Mouse (Mus musculus): ENCODE measurements around the gene Maml2.

The Maml2 gene

GRCm38 (mm10) chr9:13535803-13536202 is 238.0 kb downstream of the Maml2 start:
- no peak for DNase-seq (ENCODE audit: low spot score in 2 of 2)

- no peak for DNase-seq (ENCODE audit: low spot score in 2 of 2)
Observed at GRCm38 (mm10) chr9:13536419-13537261, 238.9 kb downstream of the Maml2 start.

DNA sequence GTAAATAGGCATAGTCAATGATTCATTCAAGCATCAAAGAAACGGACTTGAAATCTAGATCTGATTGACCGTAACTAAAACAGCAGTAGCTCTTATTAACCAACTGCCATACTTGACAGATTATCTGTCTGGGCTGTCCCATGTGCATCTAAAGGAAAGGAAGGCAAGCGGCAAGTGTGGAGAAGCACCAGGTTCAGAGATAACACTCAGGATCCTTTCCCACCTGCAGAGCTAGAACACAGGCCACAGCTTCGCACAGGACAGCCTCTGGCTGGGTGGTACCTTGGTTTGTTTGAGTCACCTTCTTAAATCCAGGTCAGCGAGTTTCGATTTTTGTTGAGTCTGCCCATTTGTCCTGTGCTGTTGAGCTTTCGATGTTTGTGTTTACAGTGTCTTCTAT is 240.4 kb downstream of the Maml2 start:
- no peak for DNase-seq (ENCODE audit: low spot score in 2 of 2)

DNA sequence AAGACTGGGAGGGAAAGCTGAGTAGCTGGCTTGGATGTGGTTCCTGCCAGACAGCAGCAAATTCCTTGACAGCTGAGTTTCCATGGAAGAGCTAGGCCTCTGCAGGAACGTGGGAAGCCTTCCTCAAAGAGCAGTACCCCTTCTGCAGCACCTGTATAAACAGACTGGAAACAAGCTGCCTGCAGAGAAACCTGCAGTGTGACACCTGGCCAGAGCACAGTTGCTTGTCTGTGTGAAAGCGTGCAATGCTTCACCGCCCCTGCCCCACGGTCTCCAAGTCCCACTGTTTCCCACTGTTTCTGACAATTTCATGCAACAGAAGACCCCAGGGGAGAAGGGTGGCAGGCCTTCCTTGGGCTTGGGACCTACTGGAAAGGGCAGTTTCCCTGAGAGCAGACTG is 241.8 kb downstream of the Maml2 start:
- no peak for DNase-seq (ENCODE audit: low spot score in 2 of 2)

DNA sequence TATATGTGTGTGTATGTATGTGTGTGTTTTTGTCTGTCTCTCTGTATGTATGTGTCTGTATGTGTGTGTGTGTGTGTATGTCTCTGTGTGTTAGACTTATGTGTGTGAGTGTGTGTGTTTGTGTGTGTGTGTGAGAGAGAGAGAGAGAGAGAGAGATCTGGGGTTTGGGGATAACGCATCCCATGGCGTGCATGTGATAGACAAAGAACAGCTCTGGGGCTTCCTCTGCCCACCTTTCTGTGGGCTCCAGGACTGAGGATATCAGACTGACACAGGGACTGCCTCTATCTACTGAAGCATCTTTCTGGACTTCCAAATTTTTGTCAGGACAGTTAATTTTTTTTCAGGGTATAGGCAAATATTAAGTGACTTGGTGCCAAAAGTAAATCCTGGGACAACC is 242.5 kb downstream of the Maml2 start:
- DNase-seq (ENCODE audit: low spot score in 2 of 2) = no peak

- DNase-seq (ENCODE audit: low spot score in 2 of 2) = no peak
Observed at GRCm38 (mm10) chr9:13540781-13541180, 243.0 kb downstream of the Maml2 start.

DNA sequence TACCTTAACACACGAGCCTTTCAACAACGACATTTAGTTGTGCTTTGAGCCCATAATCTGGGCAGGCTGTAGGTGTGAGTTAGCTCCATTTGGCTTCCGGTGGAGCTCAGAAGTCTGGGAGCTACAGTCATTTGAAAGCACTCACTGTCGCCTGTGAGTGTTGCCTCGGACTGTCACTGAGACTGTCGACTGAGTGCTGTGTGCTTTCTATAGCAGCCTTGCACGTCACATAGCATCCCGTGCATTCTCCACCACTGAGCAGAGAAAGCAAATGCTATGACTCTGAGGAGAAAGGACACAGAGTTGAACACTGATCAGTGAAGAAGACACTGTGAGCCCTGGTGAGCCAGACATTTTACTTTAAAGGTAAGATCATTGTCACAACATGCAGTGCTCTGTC is 245.4 kb downstream of the Maml2 start:
- no peak for DNase-seq (ENCODE audit: low spot score in 2 of 2)

DNA sequence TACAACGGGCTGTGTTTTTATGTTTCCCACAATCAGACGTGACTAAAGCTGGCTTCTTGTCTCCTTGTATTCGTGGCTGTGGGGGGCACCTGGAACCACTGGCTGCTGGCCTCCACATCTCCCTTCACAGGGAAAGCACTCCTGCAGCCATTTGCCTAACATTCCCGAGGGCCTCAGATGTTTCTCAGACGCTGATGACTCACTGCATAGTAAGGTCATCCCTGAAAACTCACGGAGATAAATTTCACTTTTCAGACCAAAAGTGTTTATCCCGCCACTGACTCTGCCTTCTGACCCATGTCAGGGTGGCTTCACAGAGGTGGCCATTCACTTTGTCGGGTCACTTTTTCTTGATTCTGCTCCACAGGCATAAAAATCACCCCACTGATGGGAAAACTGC is 246.4 kb downstream of the Maml2 start:
- no peak for DNase-seq (ENCODE audit: low spot score in 2 of 2)

DNA sequence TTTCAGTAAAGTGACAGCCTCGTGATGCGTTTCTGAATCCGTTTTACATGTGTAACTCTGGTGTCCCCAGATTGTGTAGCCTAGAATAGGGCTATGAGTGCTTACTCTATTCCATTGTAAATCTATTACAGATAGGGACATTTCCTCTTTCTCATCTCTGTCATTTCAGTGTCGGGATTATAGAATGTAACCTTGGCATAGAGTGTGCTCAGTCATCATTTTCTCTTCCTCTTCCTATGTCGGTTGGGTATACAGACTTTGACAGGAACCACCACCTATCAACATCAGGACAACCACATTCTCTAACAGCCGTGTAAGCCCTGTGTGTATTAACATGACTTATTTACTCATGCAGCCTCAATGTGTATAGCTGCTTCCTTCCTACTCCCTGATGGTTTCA is 248.0 kb downstream of the Maml2 start:
- DNase-seq (ENCODE audit: low spot score in 2 of 2) = no peak

DNA sequence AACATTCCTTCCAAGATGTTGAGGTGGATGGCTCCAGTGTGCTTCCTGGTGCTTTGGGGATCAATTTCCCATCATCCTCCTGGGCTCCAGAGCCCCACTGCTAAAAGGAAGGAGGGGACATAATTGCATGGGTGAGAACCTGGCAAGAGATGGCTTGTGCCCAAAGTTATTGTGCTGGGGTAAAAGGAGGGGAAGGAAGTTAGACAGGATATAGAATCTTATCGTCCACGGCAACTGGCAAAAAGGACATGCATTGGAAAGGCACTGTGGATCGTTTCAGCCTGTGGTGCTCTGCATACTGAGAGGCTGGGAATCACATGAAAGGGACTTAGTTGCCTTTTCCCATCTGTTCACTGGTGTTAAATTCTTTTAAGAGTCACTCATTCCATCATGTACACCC is 252.2 kb downstream of the Maml2 start:
- no peak for DNase-seq (ENCODE audit: low spot score in 2 of 2)

DNA sequence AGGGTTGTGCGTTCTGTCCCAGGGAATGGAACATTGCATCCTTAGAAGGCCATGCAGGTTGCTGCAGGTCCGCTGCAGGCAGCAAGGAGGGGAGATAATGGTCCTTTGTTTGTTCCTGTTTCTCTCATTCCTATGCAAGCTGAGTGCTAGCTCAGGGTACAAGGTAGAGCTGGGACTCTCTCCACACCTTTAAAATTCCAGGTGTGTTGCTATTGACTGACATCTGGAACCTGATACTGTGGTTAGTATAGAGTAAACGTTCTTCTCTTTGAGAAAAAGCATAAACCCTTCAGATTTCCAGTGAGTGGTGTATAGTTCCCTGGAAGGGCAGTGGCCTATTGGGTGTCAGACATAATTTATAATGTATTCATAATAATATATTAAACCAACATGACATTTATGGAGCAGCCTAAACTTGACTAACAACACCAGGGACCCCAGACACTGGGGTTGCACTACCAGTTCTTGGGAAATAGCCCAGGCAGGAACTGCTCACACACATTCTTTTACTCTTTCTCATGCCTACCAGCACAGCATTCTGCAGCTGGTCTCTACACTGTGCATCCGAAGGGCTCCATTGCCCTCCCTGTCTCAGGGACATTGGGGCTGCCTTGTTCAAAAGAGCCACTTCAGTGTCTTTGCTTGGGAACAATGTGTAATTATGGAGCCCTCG is 254.8 kb downstream of the Maml2 start:
- DNase-seq (ENCODE audit: low spot score in 2 of 2) = no peak

- DNase-seq (ENCODE audit: low spot score in 2 of 2) = no peak
Observed at GRCm38 (mm10) chr9:13554773-13555172, 257.0 kb downstream of the Maml2 start.

- DNase-seq (ENCODE audit: low spot score in 2 of 2) = no peak
Observed at GRCm38 (mm10) chr9:13555973-13556481, 258.3 kb downstream of the Maml2 start.

- DNase-seq (ENCODE audit: low spot score in 2 of 2) = no peak
Observed at GRCm38 (mm10) chr9:13556696-13557095, 258.9 kb downstream of the Maml2 start.

GRCm38 (mm10) chr9:13558811-13559372 is 261.1 kb downstream of the Maml2 start:
- no peak for DNase-seq (ENCODE audit: low spot score in 2 of 2)

- no peak for DNase-seq (ENCODE audit: low spot score in 2 of 2)
Observed at GRCm38 (mm10) chr9:13560651-13561050, 262.9 kb downstream of the Maml2 start.

DNA sequence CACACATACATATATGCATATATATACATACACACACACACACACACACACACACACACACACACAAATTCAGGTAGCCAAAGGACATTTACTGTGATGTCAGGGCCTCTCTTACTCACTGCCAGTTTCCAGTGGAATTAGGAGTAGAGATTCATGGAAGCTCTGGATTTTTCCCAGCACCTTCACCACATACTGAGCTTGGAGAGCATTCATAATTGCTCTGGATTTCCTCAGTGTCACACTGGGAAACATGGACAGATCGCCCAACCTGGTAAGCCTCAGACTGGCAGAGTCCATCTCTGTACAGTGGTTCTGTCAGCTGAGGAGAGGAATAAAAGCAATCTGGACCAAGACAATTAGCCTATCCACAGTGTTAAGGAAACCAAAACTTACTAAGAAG is 263.6 kb downstream of the Maml2 start:
- DNase-seq (ENCODE audit: low spot score in 2 of 2) = no peak

DNA sequence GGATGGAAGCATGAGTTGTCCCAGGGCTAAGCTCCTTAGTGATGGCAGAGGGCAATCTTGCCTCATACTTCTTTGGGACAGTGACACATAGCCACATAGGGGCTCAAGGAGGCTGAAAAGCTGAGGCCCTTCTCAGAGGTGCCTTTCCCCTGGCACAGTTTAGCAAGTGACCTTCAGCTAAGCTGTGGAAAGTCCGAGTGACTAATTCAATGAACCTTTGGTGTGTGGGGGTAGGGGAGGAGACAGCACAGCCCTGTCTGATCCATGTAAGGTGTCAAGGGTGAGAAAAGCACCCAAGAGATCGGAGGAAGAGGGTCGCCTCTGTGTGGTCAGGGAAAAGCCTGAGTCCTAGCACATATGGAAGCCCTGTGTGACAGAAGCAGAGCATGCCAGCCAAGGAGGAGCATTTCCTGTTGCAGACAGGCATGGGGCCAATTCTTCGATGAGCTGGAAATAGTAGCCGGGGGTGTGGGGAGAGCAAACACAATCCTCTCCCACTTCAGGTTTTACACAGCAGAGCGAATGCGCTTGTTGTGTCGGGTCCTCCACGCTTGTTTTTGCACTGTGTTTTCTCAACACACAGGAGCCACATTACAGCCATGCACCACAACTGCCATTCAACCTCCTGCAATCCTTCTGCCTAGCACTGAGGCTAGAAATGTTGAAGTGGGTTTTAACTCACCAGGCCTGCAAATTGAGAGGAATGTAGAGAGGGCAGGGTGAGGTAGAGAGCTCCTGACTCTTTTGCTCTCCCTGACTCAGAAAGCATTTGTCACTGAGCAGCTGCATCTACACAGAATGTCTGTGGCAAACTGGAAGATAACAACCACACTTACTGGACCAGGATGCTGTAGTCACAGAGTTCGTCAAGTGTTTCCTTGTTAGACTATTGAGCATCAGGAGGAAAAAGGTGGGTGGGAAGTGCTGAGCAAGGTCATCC is 266.0 kb downstream of the Maml2 start:
- DNase-seq (ENCODE audit: low spot score in 2 of 2) = peak in 1 of 2 experiments; percentile 45

GRCm38 (mm10) chr9:13565343-13566019 is 267.7 kb downstream of the Maml2 start:
- no peak for DNase-seq (ENCODE audit: low spot score in 2 of 2)

- no peak for DNase-seq (ENCODE audit: low spot score in 2 of 2)
Observed at GRCm38 (mm10) chr9:13566154-13566885, 268.6 kb downstream of the Maml2 start.
